Comparison of ENCODE assay signal across 9 mouse cellular contexts in the genomic region with DNA sequence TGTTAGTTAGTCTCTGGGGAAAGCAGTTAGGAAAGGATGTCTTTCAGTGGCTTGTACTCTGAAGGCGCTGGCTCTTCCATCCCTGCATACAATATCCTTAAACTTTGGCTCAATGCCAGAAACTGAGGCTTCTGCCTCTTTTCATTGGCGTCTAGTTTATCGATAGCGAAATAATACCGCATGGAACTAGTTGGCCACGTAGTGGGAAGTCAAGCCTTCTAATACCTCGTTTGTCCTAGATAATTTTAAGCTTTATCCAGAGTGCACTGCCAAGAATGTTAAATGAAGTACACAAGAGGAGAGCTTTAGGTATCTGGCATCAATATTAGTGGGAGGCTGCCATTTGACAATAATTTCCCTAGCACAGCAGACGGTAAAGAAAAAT. TPM values are rescaled to one million over a fixed set of nuclear protein-coding genes. Genes with fewer than 3 reads are reported as not detected.
DNase-seq lines count a peak whose midpoint lies in the region; ATAC-seq and TF ChIP-seq lines count a peak whose summit lies in the region.
"Had no signal": no experiment of that assay in that cellular context is flagged by ENCODE, and none has a peak within 500 bp of the region (broad histone marks: within the 10 kb centered on the region; RNA-seq: fewer than 3 reads in every experiment).

No protein-coding gene starts in this region.

- peak overlapping the region; percentile 68 for H3K4me3 ChIP-seq in forebrain, embryonic 14.5 days (ENCODE audit: low read depth, low read length)
- peak overlapping the region; percentile 68 for H3K4me3 ChIP-seq in midbrain, embryonic 15.5 days
- H3K4me3 ChIP-seq in lung, adult 2 months (replicated peaks; ENCODE audit: extremely low read depth, low read depth, low read length): no peak overlapping the region
- H3K4me3 ChIP-seq: myocyte had no signal

- no peak for TF ChIP-seq CTCF in lung, adult 2 months (IDR thresholded peaks at IDR 0.05; ENCODE audit: insufficient read depth, low read length)

- 2% methylated on average over 8 of the region's 8 CpGs for WGBS in forebrain, embryonic 14.5 days
- 4% methylated on average over 8 of the region's 8 CpGs for WGBS in midbrain, embryonic 15.5 days
- 23% methylated on average over 8 of the region's 8 CpGs for WGBS in lung, adult 2 months

- H3K4me2 ChIP-seq in forebrain, embryonic 14.5 days (ENCODE audit: low read length): peak overlapping the region; percentile 90
- H3K4me2 ChIP-seq in midbrain, embryonic 15.5 days: peak overlapping the region; percentile 71

- peaks cover 7% of the 10 kb centered on the region; the same call in 1 of the 2 replicates for H3K4me1 ChIP-seq in forebrain, embryonic 14.5 days (ENCODE audit: control insufficient read depth, insufficient read depth, low read length)
- peaks cover 12% of the 10 kb centered on the region; the same call in 1 of the 2 replicates for H3K4me1 ChIP-seq in midbrain, embryonic 15.5 days
- H3K4me1 ChIP-seq in lung, adult 2 months (ENCODE audit: control insufficient read depth, insufficient read depth, low read length): no peaks in the 10 kb centered on the region

- no peaks in the 10 kb centered on the region for H3K27me3 ChIP-seq in forebrain, embryonic 14.5 days (replicated peaks; ENCODE audit: control insufficient read depth, insufficient read depth, low read length)
- no peaks in the 10 kb centered on the region for H3K27me3 ChIP-seq in midbrain, embryonic 15.5 days (replicated peaks)

- peak overlapping the region; percentile 96; the same call in 1 of the 2 replicates for H3K27ac ChIP-seq in forebrain, embryonic 14.5 days (ENCODE audit: low read depth, low read length)
- peak overlapping the region; percentile 98 for H3K27ac ChIP-seq in midbrain, embryonic 15.5 days

- no peak for ATAC-seq in forebrain, embryonic 14.5 days
- ATAC-seq in midbrain, embryonic 15.5 days (replicated peaks): no peak

- peak overlapping the region; percentile 69 for H3K9ac ChIP-seq in forebrain, embryonic 14.5 days (ENCODE audit: low read length)
- peak overlapping the region; percentile 56 for H3K9ac ChIP-seq in midbrain, embryonic 15.5 days

- TF ChIP-seq POLR2A in lung, adult 2 months (IDR thresholded peaks at IDR 0.05; ENCODE audit: borderline replicate concordance, extremely low read depth, low read depth, low read length): no peak

- H3K9me3 ChIP-seq in forebrain, embryonic 14.5 days (replicated peaks; ENCODE audit: control insufficient read depth, low read length): no peaks in the 10 kb centered on the region
- H3K9me3 ChIP-seq in midbrain, embryonic 15.5 days: no peaks in the 10 kb centered on the region

- DNase-seq in frontal cortex, postnatal 10 days (ENCODE audit: low spot score in 2 of 2): peak; percentile 18 to 19
- no peak for DNase-seq in frontal cortex, postnatal 25 days (ENCODE audit: low spot score in 2 of 2)
- peak; percentile 71 for DNase-seq in brain, adult 2 months (ENCODE audit: low read depth, low spot score)
- DNase-seq in forebrain, embryonic 14.5 days (ENCODE audit: low spot score): peak; percentile 81
- DNase-seq in spleen, postnatal 14 days (ENCODE audit: low spot score in 2 of 2): no peak
- no peak for DNase-seq in lung, adult 2 months
- no peak for DNase-seq in kidney, adult 8-10 months

- H3K36me3 ChIP-seq in forebrain, embryonic 14.5 days (ENCODE audit: control insufficient read depth, insufficient read depth, low read length): no peaks in the 10 kb centered on the region
- 0 out of 2 replicates have a peak, but pooled peaks cover 3% of the 10 kb centered on the region for H3K36me3 ChIP-seq in midbrain, embryonic 15.5 days (replicated peaks)

RNA-seq across cellular contexts. Expression of a gene that starts 2.2 kb away (rescaled TPM):
- 28.3 and 35.2 TPM in 2 replicates for polyA plus RNA-seq in forebrain, embryonic 14.5 days (2014; fragmentation: Nextera tagmentation; extraction: Ambion mirVana)
- 68.8 and 69.4 TPM in 2 replicates for polyA plus RNA-seq in midbrain, embryonic 15.5 days (2015; fragmentation: Nextera tagmentation; extraction: Ambion mirVana)
- 1.3 and 1.5 TPM in 2 replicates for polyA plus RNA-seq in lung, adult 2 months (2012; rRNA removed)

Comparison
In these comparisons a context has a peak if more than half of its experiments do, and no peak if none do; other contexts are left out.
1. DNase-seq: peak in frontal cortex, postnatal 10 days (2 of 2), brain, adult 2 months (single experiment) and forebrain, embryonic 14.5 days (single experiment); none in frontal cortex, postnatal 25 days (0 of 2), spleen, postnatal 14 days (0 of 2), lung, adult 2 months (single experiment) and kidney, adult 8-10 months (0 of 2).
2. RNA of a gene that starts 2.2 kb away (polyA plus RNA-seq): 68.8 to 69.4 TPM in midbrain, embryonic 15.5 days and 28.3 to 35.2 TPM in forebrain, embryonic 14.5 days; 1.3 to 1.5 TPM in lung, adult 2 months; every median in the first group is over 10 times any median in the second.